Mouse (Mus musculus) midbrain, embryonic 16.5 days (tissue): ENCODE results near the gene Insl3. TPM values are rescaled to one million over a fixed set of nuclear protein-coding genes. Genes with fewer than 3 reads are reported as not detected.
A peak's percentile ranks its signal among the peaks of the same experiment; 100 is the strongest.
"Not testable (repeated sequence)": the region's sequence is repeated elsewhere in the genome, so short reads cannot be mapped to it uniquely, and the experiment has no call there.

Source experiments
- ATAC-seq: fragments of 200-750 bp; cut with Nextera tagmentation; 2 replicates; pipeline ENCODE4 v1.8.0; 2017; ENCODE audit warnings: moderate TSS enrichment
- H3K27ac ChIP-seq: fragments of 300-500 bp; sonication (generic); 2 replicates; pipeline ENCODE4 v1.5.1; 2014; ENCODE audit warnings: mild to moderate bottlenecking, low read length, mixed read lengths
- H3K27me3 ChIP-seq: fragments of 300-500 bp; sonication (generic); 2 replicates; pipeline ENCODE4 v1.6.1; 2014; ENCODE audit warnings: low read depth, low read length, mixed read lengths; ENCODE audit not compliant: control insufficient read depth, insufficient read depth
- H3K36me3 ChIP-seq: fragments of 300-500 bp; sonication (generic); 2 replicates; pipeline ENCODE4 v1.6.1; 2014; ENCODE audit warnings: mild to moderate bottlenecking, low read length, moderate library complexity, mixed read lengths; ENCODE audit not compliant: control insufficient read depth, insufficient read depth
- H3K4me1 ChIP-seq: fragments of 300-500 bp; sonication (generic); 2 replicates; pipeline ENCODE4 v1.6.1; 2014; ENCODE audit warnings: mild to moderate bottlenecking, low read length, mixed read lengths; ENCODE audit not compliant: control insufficient read depth, insufficient read depth
- H3K4me2 ChIP-seq: fragments of 300-500 bp; sonication (generic); 2 replicates; pipeline ENCODE4 v1.6.1; 2014; ENCODE audit warnings: mild to moderate bottlenecking, low read length, mixed read lengths
- H3K4me3 ChIP-seq: fragments of 300-500 bp; sonication (generic); 2 replicates; pipeline ENCODE4 v1.5.1; 2014; ENCODE audit warnings: low read depth, mild to moderate bottlenecking, low read length, moderate library complexity, mixed read lengths
- H3K9ac ChIP-seq: fragments of 300-500 bp; sonication (generic); 2 replicates; pipeline ENCODE4 v1.6.1; 2014; ENCODE audit warnings: low read depth, low read length, mixed read lengths
- H3K9me3 ChIP-seq: fragments of 300-500 bp; sonication (generic); replicated peaks from 2 replicates; pipeline ENCODE4 v1.6.1; 2014; ENCODE audit warnings: mild to moderate bottlenecking, low read length, mixed read lengths; ENCODE audit not compliant: control insufficient read depth, poor library complexity, severe bottlenecking
- WGBS: fragments of 180-500 bp; shearing (Covaris S2); extraction: QIAGEN DNeasy Blood & Tissue Kit; methylation state at CpG from one replicate; pipeline ENCODE4 v1.1.7; 2014; 5-methylcytosine and 5-hydroxymethylcytosine counted together
- polyA plus RNA-seq: library from polyadenylated mRNA; unstranded; fragments of >200 nt; fragmentation: Nextera tagmentation; extraction: Ambion mirVana; gene quantifications from 2 replicates; pipeline ENCODE4 v1.2.1, GENCODE M21; 2015

The Insl3 gene
- polyA plus RNA-seq, 1 experiment from 2014 or later: 1.4 TPM

GRCm38 (mm10) chr8:71724389-71724788, 35.4 kb downstream of the Insl3 start:
- H3K27ac ChIP-seq: no peak overlapping the region
- peak overlapping the region; percentile 67 for H3K4me2 ChIP-seq
- H3K36me3 ChIP-seq: no peaks in the 10 kb centered on the region
- no peaks in the 10 kb centered on the region for H3K9me3 ChIP-seq
- H3K4me1 ChIP-seq: peaks cover 48% of the 10 kb centered on the region
- no peak for ATAC-seq
- H3K27me3 ChIP-seq: no peaks in the 10 kb centered on the region
- peak overlapping the region; percentile 88 for H3K4me3 ChIP-seq
- H3K9ac ChIP-seq: peak overlapping the region; percentile 99; the same call in 1 of the 2 replicates
- WGBS: 73% methylated on average over 4 of the region's 4 CpGs

- peak; percentile 80 for ATAC-seq
- Histone ChIP-seq H3K4me1 (peaks cover 39% of the 10 kb centered on the region), H3K36me3 (no peaks in the 10 kb centered on the region), H3K27ac (peak within 1 kb of the TSS; percentile 83), H3K4me2 (peak within 1 kb of the TSS; percentile 67), H3K4me3 (peak within 1 kb of the TSS; percentile 88), H3K9me3 (no peaks in the 10 kb centered on the region), H3K27me3 (no peaks in the 10 kb centered on the region), H3K9ac (peak within 1 kb of the TSS; percentile 99)
- 0% methylated on average over 50 of the region's 54 CpGs for WGBS
Observed at GRCm38 (mm10) chr8:71725122-71725924, 36.3 kb downstream of the Insl3 start, which contains the start of gene Fcho1. Gene Fcho1 (minus strand): TSS chr8:71725716.

DNA sequence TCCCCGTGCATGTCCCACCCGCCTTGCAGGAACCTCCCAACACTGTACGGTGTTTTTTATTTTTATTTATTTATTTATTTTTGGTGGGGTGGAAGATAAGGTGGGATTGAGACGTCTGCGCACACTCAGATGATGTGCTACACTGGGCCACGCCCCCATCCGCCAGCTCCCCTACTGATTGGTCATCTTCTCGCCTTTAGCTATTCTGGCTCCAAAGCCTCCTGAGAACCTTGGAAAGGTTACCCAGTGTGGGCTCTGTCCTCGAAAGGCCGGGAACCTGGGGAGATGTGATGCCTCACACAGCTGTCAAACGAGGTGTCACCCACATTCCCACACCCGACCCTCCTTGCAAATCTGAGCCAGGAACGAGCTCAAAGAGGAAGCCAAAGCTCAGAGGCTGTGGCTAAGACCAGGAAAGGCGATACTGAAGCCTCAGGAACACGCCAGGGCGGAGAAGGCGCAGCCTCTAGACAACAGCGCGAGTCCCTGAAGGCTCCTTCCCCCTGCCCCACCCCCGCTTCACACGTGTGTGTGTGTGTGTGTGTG, 39.3 kb downstream of the Insl3 start:
- Histone ChIP-seq H3K9ac (peak overlapping the region; percentile 67), H3K27ac (peak overlapping the region; percentile 83), H3K36me3 (no peaks in the 10 kb centered on the region), H3K4me2 (peak overlapping the region; percentile 85), H3K27me3 (no peaks in the 10 kb centered on the region), H3K4me1 (peaks cover 18% of the 10 kb centered on the region), H3K9me3 (no peaks in the 10 kb centered on the region), H3K4me3 (peak overlapping the region; percentile 43)
- 5% methylated on average over 21 of the region's 21 CpGs for WGBS
- peak; percentile 56 for ATAC-seq

- peak overlapping the region; percentile 67 for H3K9ac ChIP-seq
- H3K27me3 ChIP-seq: no peaks in the 10 kb centered on the region
- no peaks in the 10 kb centered on the region for H3K36me3 ChIP-seq
- H3K9me3 ChIP-seq: no peaks in the 10 kb centered on the region
- peak overlapping the region; percentile 43 for H3K4me3 ChIP-seq
- peak; percentile 34 for ATAC-seq
- H3K4me1 ChIP-seq: peaks cover 15% of the 10 kb centered on the region
- WGBS: 2% methylated on average over 15 of the region's 16 CpGs
- H3K4me2 ChIP-seq: peak overlapping the region; percentile 85
- peak overlapping the region; percentile 83 for H3K27ac ChIP-seq
Observed at GRCm38 (mm10) chr8:71728826-71729620, 40.0 kb downstream of the Insl3 start.

GRCm38 (mm10) chr8:71731652-71732230, 42.7 kb downstream of the Insl3 start:
- H3K9me3 ChIP-seq: no peaks in the 10 kb centered on the region
- no peak overlapping the region for H3K4me3 ChIP-seq
- 49% methylated on average over 3 of the region's 3 CpGs for WGBS
- no peak overlapping the region for H3K9ac ChIP-seq
- no peak overlapping the region for H3K27ac ChIP-seq
- no peak overlapping the region for H3K4me2 ChIP-seq
- H3K4me1 ChIP-seq: peaks cover 6% of the 10 kb centered on the region; the same call in 1 of the 2 replicates
- no peaks in the 10 kb centered on the region for H3K27me3 ChIP-seq
- ATAC-seq: no peak
- H3K36me3 ChIP-seq: no peaks in the 10 kb centered on the region

DNA sequence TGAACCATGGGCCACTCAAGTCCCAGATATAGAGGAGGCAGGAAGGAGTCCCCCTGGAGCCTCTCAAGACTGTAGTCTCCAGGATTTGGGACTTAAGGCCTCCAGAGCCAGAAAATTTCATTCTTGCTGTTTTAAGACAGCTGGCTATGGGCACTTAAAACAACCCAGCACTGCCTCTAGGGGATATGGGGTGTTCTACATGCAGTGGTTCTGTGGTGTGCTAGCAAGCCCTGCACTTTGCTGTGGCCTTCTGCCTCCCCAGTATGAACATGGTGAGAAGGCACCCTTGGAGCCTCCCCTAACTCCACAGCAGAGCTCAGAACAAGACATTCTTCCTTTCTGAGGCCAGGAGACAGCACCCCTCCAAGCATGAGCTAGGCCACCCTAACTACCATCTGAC, 49.3 kb downstream of the Insl3 start:
- not testable (repeated sequence) for H3K4me2 ChIP-seq, H3K4me1 ChIP-seq, H3K27ac ChIP-seq, H3K36me3 ChIP-seq, H3K4me3 ChIP-seq, H3K9ac ChIP-seq, ATAC-seq, H3K9me3 ChIP-seq, H3K27me3 ChIP-seq

Other genes with a start within 250 kb of the Insl3 start
- gene Abhd8, start 225.6 kb upstream of the Insl3 start, polyA plus RNA-seq: 176 TPM in 2 replicates
- gene Mrpl34, start 224.3 kb upstream of the Insl3 start, polyA plus RNA-seq: 182 and 191 TPM in 2 replicates
- 224 and 231 TPM in 2 replicates for gene Dda1, start 220.0 kb upstream of the Insl3 start, polyA plus RNA-seq
- gene Ano8, start 203.3 kb upstream of the Insl3 start, polyA plus RNA-seq: 4.0 and 5.9 TPM in 2 replicates
- gene Gtpbp3, start 201.1 kb upstream of the Insl3 start, polyA plus RNA-seq: 11.8 and 12.5 TPM in 2 replicates
- 5.7 and 6.5 TPM in 2 replicates for gene Plvap, start 177.5 kb upstream of the Insl3 start, polyA plus RNA-seq
- gene Ccdc194, start 163.5 kb upstream of the Insl3 start, polyA plus RNA-seq: 0.11 TPM in 1 of 2 replicates, not detected in the other
- gene Bst2, start 151.8 kb upstream of the Insl3 start, polyA plus RNA-seq: 6.8 and 7.9 TPM in 2 replicates
- 52.4 and 60.3 TPM in 2 replicates for gene Mvb12a, start 146.3 kb upstream of the Insl3 start, polyA plus RNA-seq
- gene Tmem221, start 130.3 kb upstream of the Insl3 start, polyA plus RNA-seq: 0.17 TPM in 1 of 2 replicates, not detected in the other
- gene Nxnl1, start 122.6 kb upstream of the Insl3 start, polyA plus RNA-seq: not detected in 2 replicates
- gene Slc27a1, start 120.3 kb upstream of the Insl3 start, polyA plus RNA-seq: 71.4 and 79.2 TPM in 2 replicates
- 219 and 237 TPM in 2 replicates for gene Pgls, start 97.0 kb upstream of the Insl3 start, polyA plus RNA-seq
- 6.4 and 7.9 TPM in 2 replicates for gene Fam129c, start 91.6 kb upstream of the Insl3 start, polyA plus RNA-seq
- 68.8 and 70.8 TPM in 2 replicates for gene Colgalt1, start 78.2 kb upstream of the Insl3 start, polyA plus RNA-seq
- 23.5 and 29.0 TPM in 2 replicates for gene Unc13a, start 17.5 kb upstream of the Insl3 start, polyA plus RNA-seq
- 4.7 and 5.4 TPM in 2 replicates for gene Jak3, start 12.9 kb upstream of the Insl3 start, polyA plus RNA-seq
- 0.20 and 0.50 TPM in 2 replicates for gene B3gnt3, start 12.6 kb downstream of the Insl3 start, polyA plus RNA-seq
- gene Fcho1, start 36.5 kb downstream of the Insl3 start, polyA plus RNA-seq: 88.4 and 107 TPM in 2 replicates
- 9.6 and 9.9 TPM in 2 replicates for gene Zfp709, start 192.8 kb downstream of the Insl3 start, polyA plus RNA-seq
- gene Zfp882, start 219.4 kb downstream of the Insl3 start, polyA plus RNA-seq: 18.4 and 21.2 TPM in 2 replicates
- gene Zfp617, start 219.4 kb downstream of the Insl3 start, polyA plus RNA-seq: 32.7 and 33.6 TPM in 2 replicates